Mouse (Mus musculus) MEL (cell line): ENCODE measurements at regions not wholly inside any gene's neighbourhood (a gene's known extent, or its start where the extent isn't known, plus 50 kb on each side); places are given as distances from the start of the nearest gene placed in this dataset.

ENCODE experiments used
- EP300 ChIP-seq, 2 experiments: IDR thresholded peaks; 2 replicates each; pipeline ENCODE4 v1.6.1; 2011; ENCODE audit warnings: improper control_type of control experiment in 2 of 2, low read length in 2 of 2, low read depth in 1 of 2, mild to moderate bottlenecking in 1 of 2
- GABPA ChIP-seq: IDR thresholded peaks from 2 replicates; pipeline ENCODE4 v1.6.1; 2012; ENCODE audit warnings: low read depth, mild to moderate bottlenecking, inconsistent platforms, low read length, improper control_type of control experiment, moderate library complexity
- GATA1 ChIP-seq: IDR thresholded peaks from 2 replicates; pipeline ENCODE4 v1.6.1; 2011; ENCODE audit warnings: low read depth, low read length, improper control_type of control experiment

- TF ChIP-seq GATA1 (no peak), GABPA (no peak), EP300 (IDR thresholded peaks at IDR 0.05; ENCODE audit: low read depth in 1 of 2, low read length in 2 of 2) (no peak)
Observed at GRCm38 (mm10) chr12:65414393-65414792, 189.1 kb downstream of the Wdr20rt start.
